Mouse (Mus musculus) Patski (cell line): ENCODE data around the gene Gm10799. TPM values are rescaled to one million over a fixed set of nuclear protein-coding genes. Genes with fewer than 3 reads are reported as not detected.
A peak's percentile ranks its signal among the peaks of the same experiment; 100 is the strongest.

Source experiments
- ATAC-seq: fragments of 100-300 bp; one replicate; pipeline ENCODE4 v1.8.0; 2021
- CTCF ChIA-PET: fragments of 350-600 bp; sonication (Branson Sonifier 250); formaldehyde crosslinking; loops from one replicate; lab custom pipeline; 2022; ENCODE audit warnings: inconsistent platforms; lab: Charles Lee
- POLR2A ChIA-PET: fragments of 350-600 bp; sonication (Branson Sonifier 250); formaldehyde crosslinking; loops from one replicate; lab custom pipeline; 2022; ENCODE audit warnings: antibody characterized with exemption, inconsistent platforms; lab: Charles Lee
- DNase-seq: peaks from one replicate; pipeline ENCODE4 v3.0.0-alpha.2; 2011; ENCODE audit warnings: low read depth, low spot score
- H3K27me3 ChIP-seq: fragments of 371-371 bp; one replicate; pipeline ENCODE4 v1.5.1; 2021
- CTCF ChIP-seq: fragments of 100-300 bp; IDR thresholded peaks from one replicate; pipeline ENCODE4 v1.5.1; 2021
- in situ Hi-C: fragments of 300-500 bp; cut with MboI; formaldehyde crosslinking; loops from 3 replicates; pipeline ENCODE4 v1.11.1; 2018; ENCODE audit warnings: low pct_unique_long_range_greater_than_20kb, mixed read lengths
- polyA plus RNA-seq: library from polyadenylated mRNA; unstranded; gene quantifications from one replicate; pipeline ENCODE4 v1.2.3, GENCODE M21; 2021

The Gm10799 gene
- polyA plus RNA-seq, 1 experiment from 2014 or later = not detected

DNA sequence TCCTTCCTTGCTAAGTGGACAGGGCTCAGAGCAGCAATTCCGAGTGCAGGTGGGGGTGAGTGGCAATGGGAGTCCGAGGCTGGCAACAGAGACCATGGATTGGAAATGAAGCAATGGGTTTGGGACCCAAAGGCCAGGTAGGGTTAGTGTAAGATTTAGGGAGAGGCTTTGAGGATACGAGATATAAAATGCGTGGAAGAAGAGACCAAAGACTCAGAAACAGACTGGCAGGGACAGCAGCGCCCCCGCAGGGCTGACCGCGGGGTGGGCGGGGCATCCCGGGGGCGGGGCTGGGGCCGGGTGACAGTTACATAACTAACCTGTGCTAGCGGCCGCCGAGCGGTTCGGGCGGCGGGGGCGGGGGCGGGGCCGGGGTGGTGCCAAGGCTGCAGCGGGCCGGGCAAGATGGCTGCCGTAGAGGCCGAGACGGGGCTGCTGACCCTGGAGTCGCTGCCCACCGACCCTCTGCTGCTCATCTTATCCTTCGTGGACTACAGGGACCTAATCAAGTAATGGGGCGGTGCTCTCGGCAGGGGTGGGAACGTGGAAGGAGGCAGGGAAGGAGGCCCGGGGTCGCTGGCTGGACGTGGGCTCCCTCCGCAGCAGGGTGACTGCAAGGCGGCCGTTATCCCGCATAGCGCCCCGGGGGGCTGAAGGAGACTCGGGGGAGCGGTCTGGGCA is 40.8 kb downstream of the Gm10799 start, which contains the start of gene Fbxo3:
Gene Fbxo3, plus strand, starts transcription at position 264 of the 681 bp plus-strand sequence.
- CTCF ChIA-PET = no interaction called here

DNA sequence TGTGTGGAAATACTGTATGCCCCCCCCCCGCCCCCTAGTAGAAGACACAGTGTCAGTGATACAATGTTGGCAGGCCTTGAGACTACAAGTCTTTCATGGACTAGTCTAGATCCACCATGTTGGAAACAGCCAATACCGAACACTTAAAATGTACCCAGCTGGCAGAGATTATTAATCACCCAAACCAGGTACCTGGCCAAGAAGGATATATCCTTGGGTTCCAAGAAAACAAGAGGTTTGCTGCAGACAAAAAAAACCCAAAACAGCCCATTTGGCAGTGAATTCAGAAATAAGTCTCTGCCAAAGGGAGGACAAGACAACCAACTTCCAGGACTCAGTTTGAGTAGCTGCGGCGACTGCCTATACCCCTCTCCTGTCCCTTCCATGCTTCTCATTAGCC is 43.7 kb downstream of the Gm10799 start:
- peaks cover 18% of the 10 kb centered on the region for H3K27me3 ChIP-seq
- ChIA-PET CTCF (interaction anchor here (1.6 kb wide), 1 partner anchor 46 kb away, joined by 3 read pairs; no protein-coding TSS in a partner anchor), POLR2A (no interaction called here)
- ATAC-seq = no peak
- in situ Hi-C loops = no loop called here
- DNase-seq = no peak
- TF ChIP-seq CTCF = no peak

More for the DNA sequence above, 40.8 kb downstream of the Gm10799 start, which contains the start of gene Fbxo3:
- POLR2A ChIA-PET = no interaction called here
- H3K27me3 ChIP-seq = peaks cover 10% of the 10 kb centered on the region
- DNase-seq (no peak), ATAC-seq (peak; percentile 93)
- in situ Hi-C loops = no loop called here
- TF ChIP-seq CTCF = peak; percentile 23

DNA sequence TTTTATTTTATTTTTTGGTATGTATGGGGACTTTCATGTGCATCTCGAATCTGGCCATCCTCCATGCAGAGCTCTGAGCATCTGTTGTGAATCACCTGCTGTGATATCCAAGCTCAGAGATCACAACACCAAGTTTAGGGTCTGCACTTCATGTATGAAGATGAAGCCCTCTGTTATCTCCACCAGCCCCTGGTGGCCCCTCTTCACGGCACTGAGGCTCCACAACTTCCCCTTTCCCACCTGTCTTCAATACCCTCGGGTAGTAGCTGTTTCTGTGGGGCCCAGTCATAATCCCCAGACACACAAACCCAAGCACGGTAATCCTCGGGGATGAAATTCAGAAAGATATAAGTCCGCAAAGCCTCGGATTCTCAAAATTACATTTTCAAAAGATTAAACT is 45.3 kb downstream of the Gm10799 start:
- ChIA-PET CTCF (interaction anchor here (0.6 kb wide), 1 partner anchor 112 kb away, joined by 3 read pairs; no protein-coding TSS in a partner anchor), POLR2A (no interaction called here)
- in situ Hi-C loops = no loop called here
- no peak for DNase-seq
- no peak for ATAC-seq
- no peak for TF ChIP-seq CTCF
- peaks cover 18% of the 10 kb centered on the region for H3K27me3 ChIP-seq

Other genes with a start within 250 kb of the Gm10799 start
- 0.63 TPM for gene Lmo2, start 110.6 kb downstream of the Gm10799 start, polyA plus RNA-seq
- gene Fbxo3, start 40.8 kb downstream of the Gm10799 start, polyA plus RNA-seq = 40.4 TPM
- gene 4931422A03Rik, start 40.2 kb downstream of the Gm10799 start, polyA plus RNA-seq = 1.6 TPM
- gene Gm10912, start 2.7 kb downstream of the Gm10799 start, polyA plus RNA-seq = not detected
- 12.3 TPM for gene Cd59b, start 1.3 kb upstream of the Gm10799 start, polyA plus RNA-seq
- gene Cd59a, start 27.3 kb upstream of the Gm10799 start, polyA plus RNA-seq = 89.8 TPM
- gene A930018P22Rik, start 54.2 kb upstream of the Gm10799 start, polyA plus RNA-seq = not detected